In genomic region chr17:24151890-24152563, GRCm38 (mm10) we compare ENCODE assay signal across 8 mouse cellular contexts. TPM values are rescaled to one million over a fixed set of nuclear protein-coding genes. Genes with fewer than 3 reads are reported as not detected.
A peak's percentile ranks its signal among the peaks of the same experiment; 100 is the strongest.
DNase-seq lines count a peak whose midpoint lies in the region; ATAC-seq lines count a peak whose summit lies in the region.

No protein-coding gene starts in this region.

- H3K4me1 ChIP-seq in hindbrain, embryonic 13.5 days (replicated peaks), result peaks cover 12% of the 10 kb centered on the region

- DNase-seq in NIH3T3 (ENCODE audit: low read depth), result peak; percentile 89
- DNase-seq in cerebellum, adult 9-11 months, result peak; percentile 80
- DNase-seq in frontal cortex, postnatal 14 days (ENCODE audit: low spot score in 2 of 2), result peak; percentile 57 to 70
- peak; percentile 72 to 74 for DNase-seq in layer of hippocampus, postnatal 36 days
- peak; percentile 80 to 83 for DNase-seq in right cerebral cortex, adult 2 months (ENCODE audit: low spot score in 2 of 2)
- DNase-seq in urinary bladder, postnatal 10 days (ENCODE audit: low spot score), result peak; percentile 51

- no peak overlapping the region for H3K27ac ChIP-seq in hindbrain, embryonic 13.5 days

- H3K9me3 ChIP-seq in hindbrain, embryonic 13.5 days, result no peaks in the 10 kb centered on the region

- H3K36me3 ChIP-seq in hindbrain, embryonic 13.5 days, result peaks cover 19% of the 10 kb centered on the region

- peak overlapping the region; percentile 33 for H3K4me3 ChIP-seq in hindbrain, embryonic 13.5 days

- H3K9ac ChIP-seq in hindbrain, embryonic 13.5 days, result peak overlapping the region; percentile 55

- ATAC-seq in hindbrain, embryonic 13.5 days (ENCODE audit: low FRiP score), result peak; percentile 75
- ATAC-seq in megakaryocyte, adult 5-6 weeks (ENCODE audit: poor library complexity, severe bottlenecking), result peak; percentile 98

- 2% methylated on average over 26 of the region's 26 CpGs for WGBS in hindbrain, embryonic 13.5 days

- peak overlapping the region; percentile 56 for H3K4me2 ChIP-seq in hindbrain, embryonic 13.5 days

- H3K27me3 ChIP-seq in hindbrain, embryonic 13.5 days, result no peaks in the 10 kb centered on the region

RNA-seq across cellular contexts. Expression of gene Pdpk1, which starts 1.3 kb away (rescaled TPM):
- 64.5 and 68.6 TPM in 2 replicates for polyA plus RNA-seq in hindbrain, embryonic 13.5 days (2015; fragmentation: Nextera tagmentation; extraction: Ambion mirVana)
- total RNA-seq in layer of hippocampus, postnatal 36 days (2021), result 100 to 1,000 TPM; 104 to 105 TPM
- total RNA-seq in megakaryocyte, adult 5-6 weeks (2015), result 45.4 and 51.3 TPM in 2 replicates
- 50.6 and 57.7 TPM in 2 replicates for total RNA-seq in megakaryocyte, adult 5-6 weeks (2017)

RNA-seq across cellular contexts. Expression of gene Amdhd2, which starts 11.5 kb away (rescaled TPM):
- 36.8 and 37.4 TPM in 2 replicates for polyA plus RNA-seq in hindbrain, embryonic 13.5 days (2015; fragmentation: Nextera tagmentation; extraction: Ambion mirVana)
- 10 to 100 TPM; 36.1 to 39.4 TPM for total RNA-seq in layer of hippocampus, postnatal 36 days (2021)
- 28.8 and 36.3 TPM in 2 replicates for total RNA-seq in megakaryocyte, adult 5-6 weeks (2015)
- 44.4 and 68.1 TPM in 2 replicates for total RNA-seq in megakaryocyte, adult 5-6 weeks (2017)

RNA-seq across cellular contexts. Expression of gene Atp6v0c, which starts 17.5 kb away (rescaled TPM):
- 1,028 and 1,039 TPM in 2 replicates for polyA plus RNA-seq in hindbrain, embryonic 13.5 days (2015; fragmentation: Nextera tagmentation; extraction: Ambion mirVana)
- total RNA-seq in layer of hippocampus, postnatal 36 days (2021), result 1,000 to 10,000 TPM; 1,151 to 1,277 TPM
- total RNA-seq in megakaryocyte, adult 5-6 weeks (2015), result 468 and 476 TPM in 2 replicates
- total RNA-seq in megakaryocyte, adult 5-6 weeks (2017), result 175 and 180 TPM in 2 replicates

RNA-seq across cellular contexts. Expression of gene Tbc1d24, which starts 53.3 kb away (rescaled TPM):
- polyA plus RNA-seq in hindbrain, embryonic 13.5 days (2015; fragmentation: Nextera tagmentation; extraction: Ambion mirVana), result 24.4 and 25.5 TPM in 2 replicates
- total RNA-seq in layer of hippocampus, postnatal 36 days (2021), result 10 to 100 TPM; 60.9 to 64.6 TPM
- 5.5 and 11.8 TPM in 2 replicates for total RNA-seq in megakaryocyte, adult 5-6 weeks (2015)
- 4.0 and 4.6 TPM in 2 replicates for total RNA-seq in megakaryocyte, adult 5-6 weeks (2017)

RNA-seq across cellular contexts. Expression of gene Ntn3, which starts 57.3 kb away (rescaled TPM):
- polyA plus RNA-seq in hindbrain, embryonic 13.5 days (2015; fragmentation: Nextera tagmentation; extraction: Ambion mirVana), result 4.2 and 5.2 TPM in 2 replicates
- total RNA-seq in layer of hippocampus, postnatal 36 days (2021), result 1 to 10 TPM; 8.0 to 9.9 TPM
- total RNA-seq in megakaryocyte, adult 5-6 weeks (2015), result 0.11 TPM in 1 of 2 replicates, not detected in the other
- 0.08 TPM in 1 of 2 replicates, not detected in the other for total RNA-seq in megakaryocyte, adult 5-6 weeks (2017)
